Mouse (Mus musculus) inflammation-experienced regulatory T-cells, adult 16 weeks (primary cell): ENCODE results near the gene Mael. TPM values are rescaled to one million over a fixed set of nuclear protein-coding genes. Genes with fewer than 3 reads are reported as not detected.

Experiments
- polyA plus RNA-seq: library from polyadenylated mRNA; unstranded; fragments of 100-300 nt; shearing (Covaris generic); gene quantifications from one replicate; pipeline ENCODE4 v1.2.1, GENCODE M21; 2017

The Mael gene
- polyA plus RNA-seq: not detected

GRCm38 (mm10) chr1:166238315-166238969 lies at the start of gene Mael:
TSS of gene Mael (minus strand) at chr1:166238747.

GRCm38 (mm10) chr1:166253898-166254894 lies 15.6 kb upstream of the Mael start, which contains the start of gene Ildr2:
TSS of gene Ildr2 (plus strand) at chr1:166254139.

Other genes with a start within 250 kb of the Mael start
- 29.9 TPM for gene Pou2f1, start 236.1 kb downstream of the Mael start, polyA plus RNA-seq
- 0.07 TPM for gene Dusp27, start 110.8 kb downstream of the Mael start, polyA plus RNA-seq
- gene Gpa33, start 108.5 kb downstream of the Mael start, polyA plus RNA-seq: not detected
- gene Ildr2, start 15.4 kb upstream of the Mael start, polyA plus RNA-seq: not detected
- 60.3 TPM for gene Tada1, start 140.3 kb upstream of the Mael start, polyA plus RNA-seq
- gene Pogk, start 171.1 kb upstream of the Mael start, polyA plus RNA-seq: 8.6 TPM